Mouse (Mus musculus) left cerebral cortex, postnatal 4 days (tissue): ENCODE measurements around the gene Clps. TPM values are rescaled to one million over a fixed set of nuclear protein-coding genes. Genes with fewer than 3 reads are reported as not detected.

ENCODE experiments used
- DNase-seq: peaks from one replicate; pipeline ENCODE4 v3.0.0-alpha.2; 2022
- intact Hi-C: fragments of 180-260 bp; cut with DNase I; formaldehyde crosslinking; loops from one replicate; pipeline ENCODE4 v1.15.1; 2025
- microRNA-seq: library from miRNA; unstranded; fragments of <30 nt; microRNA quantifications from one replicate; pipeline ENCODE4 v1.2.0, GENCODE M21; 2022
- total RNA-seq, 2 experiments: library from RNA; stranded (reverse); gene quantifications; 2 replicates each; pipeline ENCODE4 v1.2.3; 2021

The Clps gene
- total RNA-seq, 2 experiments from 2014 or later = not detected

DNA sequence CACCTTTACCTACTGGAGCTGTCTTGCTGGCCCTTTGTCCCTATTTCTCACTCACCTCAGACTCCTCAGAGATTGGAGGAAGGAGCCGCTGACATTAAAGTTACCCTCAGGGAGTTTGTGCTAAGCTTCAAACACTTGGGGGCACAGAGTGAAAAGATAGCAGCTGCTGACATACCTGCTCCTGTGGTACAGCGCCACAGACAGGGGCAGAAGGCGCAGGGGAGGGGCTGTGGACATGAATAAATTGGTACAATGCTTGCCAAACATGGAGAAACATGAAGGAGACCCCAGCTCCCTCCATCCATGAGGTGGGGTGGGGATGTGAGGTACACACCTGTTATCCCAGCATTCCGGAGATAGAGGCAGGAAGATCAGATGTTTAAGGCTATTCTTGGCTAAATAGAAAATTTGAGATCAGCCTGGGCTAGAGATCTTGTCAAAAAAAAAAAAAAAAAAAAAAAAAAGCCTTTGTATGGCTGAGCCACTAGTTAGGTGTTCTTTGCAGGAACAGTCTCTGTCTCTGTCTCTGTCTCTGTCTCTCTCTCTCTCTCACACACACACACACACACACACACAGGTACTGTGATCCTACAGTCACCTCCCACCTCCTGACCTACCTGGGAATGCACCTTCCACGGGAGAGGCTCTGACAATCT, 39.4 kb downstream of the Clps start:
- intact Hi-C loops = loop anchor here (10.0 kb wide), 1 partner anchor 286 kb away; the partner anchor contains the start of gene Ppard

GRCm38 (mm10) chr17:28520561-28520960, 40.0 kb downstream of the Clps start:
- no peak for DNase-seq
- intact Hi-C loops = loop anchor here (10.0 kb wide), 1 partner anchor 286 kb away; the partner anchor contains the start of gene Ppard

More for the DNA sequence above, 39.4 kb downstream of the Clps start:
- no peak for DNase-seq

GRCm38 (mm10) chr17:28519827-28520226, 40.7 kb downstream of the Clps start:
- no peak for DNase-seq
- intact Hi-C loops = loop anchor here (10.0 kb wide), 1 partner anchor 285 kb away; the partner anchor contains the start of gene Ppard

DNA sequence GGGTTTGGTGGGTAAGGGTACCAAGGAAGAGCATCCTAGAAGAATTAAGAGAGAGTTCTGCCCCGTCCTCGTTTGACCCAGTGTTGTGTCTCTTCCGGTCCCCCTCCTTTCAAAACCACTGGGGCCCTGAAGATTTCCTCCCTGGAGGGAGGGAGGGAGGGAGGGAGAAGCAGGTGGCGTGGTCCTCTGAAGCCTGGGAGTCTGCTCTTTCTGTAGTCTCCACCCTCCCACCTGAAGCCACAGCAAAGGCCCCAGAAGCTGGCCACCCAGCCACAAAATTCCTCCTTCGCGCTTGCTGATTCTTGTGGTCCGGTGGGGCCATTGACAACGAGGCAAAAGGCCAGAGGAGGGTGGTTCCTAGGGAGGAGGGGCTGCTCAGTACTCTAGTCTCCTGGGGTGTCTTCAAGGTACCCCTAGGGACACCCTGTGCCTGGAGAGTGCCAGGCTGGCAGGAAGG, 41.9 kb downstream of the Clps start:
- intact Hi-C loops = no loop called here
- DNase-seq = no peak

DNA sequence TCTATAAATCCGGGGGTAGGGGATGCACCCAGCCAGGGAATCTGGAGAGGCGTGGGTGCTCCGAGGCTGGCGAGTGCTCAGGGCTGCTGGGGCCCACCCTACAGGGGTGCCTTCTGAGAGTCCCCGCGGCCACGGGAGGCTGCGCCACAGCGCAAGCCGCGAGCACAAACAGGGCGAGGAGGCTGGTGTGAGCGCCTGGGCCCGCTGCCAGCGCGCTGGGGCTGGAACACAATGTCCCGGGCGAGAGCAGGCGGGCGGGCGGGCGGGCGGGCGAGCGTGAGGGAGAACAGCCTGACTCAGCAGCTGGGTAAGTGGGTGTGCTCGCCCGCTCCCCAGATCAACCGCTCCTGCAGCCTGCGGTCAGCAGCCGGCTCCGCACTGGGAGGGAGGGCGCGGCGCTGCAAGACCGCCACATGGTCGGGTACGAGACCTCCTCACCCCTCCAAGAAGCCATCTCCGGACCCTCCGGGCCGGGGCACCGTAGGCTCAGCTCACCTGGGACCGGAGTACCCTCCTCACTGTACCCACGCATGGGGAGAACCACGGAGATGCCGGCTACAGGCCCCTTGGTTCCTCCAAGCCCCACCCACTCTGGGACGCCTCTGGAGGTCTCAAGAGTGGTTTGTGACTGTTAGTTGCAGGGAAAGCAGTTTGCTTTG, 42.5 kb downstream of the Clps start:
- intact Hi-C loops = no loop called here
- peak; percentile 80 for DNase-seq

- DNase-seq = peak; percentile 29
- intact Hi-C loops = no loop called here
These were observed 43.1 kb downstream of the Clps start, which contains the start of gene Fkbp5 for GRCm38 (mm10) chr17:28517441-28517955. Fkbp5 (minus strand) TSS chr17:28517527.

DNA sequence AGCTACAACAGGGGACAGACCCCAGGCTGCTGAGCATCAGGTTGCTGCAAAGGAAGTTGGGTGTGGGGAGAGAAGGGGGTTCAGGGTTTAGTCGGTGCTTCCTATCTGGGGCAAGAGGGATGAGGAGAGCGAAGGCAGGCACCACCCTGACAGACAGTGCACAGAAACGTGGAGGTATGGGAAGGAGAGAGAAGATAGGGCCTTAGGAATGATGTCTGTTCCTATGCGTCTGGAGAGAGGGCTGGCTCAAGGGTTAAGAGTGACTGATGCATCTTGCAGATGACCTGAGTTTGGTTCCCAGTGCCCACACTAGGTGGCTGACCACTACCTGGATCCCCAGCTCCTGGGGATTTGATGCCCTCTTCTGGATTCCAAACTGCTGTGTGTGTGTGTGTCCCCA, 43.7 kb downstream of the Clps start:
- intact Hi-C loops = no loop called here
- DNase-seq = no peak

GRCm38 (mm10) chr17:28515431-28516341, 44.9 kb downstream of the Clps start:
- no peak for DNase-seq
- intact Hi-C loops = no loop called here

DNA sequence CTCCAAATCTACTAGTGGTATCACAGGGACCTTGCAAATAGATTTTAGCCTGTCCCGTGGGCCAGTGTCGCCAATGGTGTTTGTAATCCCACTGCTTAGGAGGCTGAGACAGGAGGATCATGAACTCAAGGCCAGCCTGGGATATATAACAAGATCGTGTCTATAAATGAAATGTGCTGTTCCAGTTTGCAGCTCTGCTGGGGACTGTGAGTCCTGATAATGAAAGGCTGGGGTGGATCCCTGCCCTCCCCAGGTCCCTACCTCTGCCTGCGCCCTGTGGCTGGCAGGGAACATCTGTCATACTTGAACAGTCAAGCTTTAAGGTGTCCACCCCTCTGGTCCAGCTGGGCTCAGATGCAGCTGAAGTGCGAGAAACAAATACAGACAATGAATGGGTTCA, 46.0 kb downstream of the Clps start:
- intact Hi-C loops = no loop called here
- no peak for DNase-seq

DNA sequence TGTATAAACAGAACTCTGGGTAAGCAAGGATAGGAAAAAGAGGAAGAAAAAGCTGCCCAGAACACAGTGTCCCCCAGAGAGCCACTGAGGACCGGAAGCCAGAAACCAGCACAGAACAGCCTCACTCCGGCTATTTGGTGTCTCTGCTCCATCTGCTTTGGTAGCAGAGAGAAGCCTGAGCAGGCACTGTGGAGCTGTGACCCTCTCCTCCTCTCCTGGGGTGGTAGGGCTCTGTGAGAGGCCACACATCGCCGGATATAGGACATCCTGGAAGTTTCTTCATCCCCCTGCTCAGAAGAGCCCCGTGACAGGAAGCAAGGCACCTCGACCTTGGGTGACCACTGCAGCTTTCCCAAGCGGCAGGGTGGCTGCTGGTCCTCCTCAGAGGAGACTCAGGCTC, 46.7 kb downstream of the Clps start:
- DNase-seq = no peak
- intact Hi-C loops = no loop called here

GRCm38 (mm10) chr17:28513337-28513736, 47.2 kb downstream of the Clps start:
- no peak for DNase-seq
- intact Hi-C loops = no loop called here

- intact Hi-C loops = no loop called here
These were observed 47.9 kb downstream of the Clps start for GRCm38 (mm10) chr17:28512696-28513095.

GRCm38 (mm10) chr17:28511616-28512541, 48.7 kb downstream of the Clps start:
- no peak for DNase-seq
- intact Hi-C loops = no loop called here

More at GRCm38 (mm10) chr17:28512696-28513095, 47.9 kb downstream of the Clps start:
- no peak for DNase-seq

DNA sequence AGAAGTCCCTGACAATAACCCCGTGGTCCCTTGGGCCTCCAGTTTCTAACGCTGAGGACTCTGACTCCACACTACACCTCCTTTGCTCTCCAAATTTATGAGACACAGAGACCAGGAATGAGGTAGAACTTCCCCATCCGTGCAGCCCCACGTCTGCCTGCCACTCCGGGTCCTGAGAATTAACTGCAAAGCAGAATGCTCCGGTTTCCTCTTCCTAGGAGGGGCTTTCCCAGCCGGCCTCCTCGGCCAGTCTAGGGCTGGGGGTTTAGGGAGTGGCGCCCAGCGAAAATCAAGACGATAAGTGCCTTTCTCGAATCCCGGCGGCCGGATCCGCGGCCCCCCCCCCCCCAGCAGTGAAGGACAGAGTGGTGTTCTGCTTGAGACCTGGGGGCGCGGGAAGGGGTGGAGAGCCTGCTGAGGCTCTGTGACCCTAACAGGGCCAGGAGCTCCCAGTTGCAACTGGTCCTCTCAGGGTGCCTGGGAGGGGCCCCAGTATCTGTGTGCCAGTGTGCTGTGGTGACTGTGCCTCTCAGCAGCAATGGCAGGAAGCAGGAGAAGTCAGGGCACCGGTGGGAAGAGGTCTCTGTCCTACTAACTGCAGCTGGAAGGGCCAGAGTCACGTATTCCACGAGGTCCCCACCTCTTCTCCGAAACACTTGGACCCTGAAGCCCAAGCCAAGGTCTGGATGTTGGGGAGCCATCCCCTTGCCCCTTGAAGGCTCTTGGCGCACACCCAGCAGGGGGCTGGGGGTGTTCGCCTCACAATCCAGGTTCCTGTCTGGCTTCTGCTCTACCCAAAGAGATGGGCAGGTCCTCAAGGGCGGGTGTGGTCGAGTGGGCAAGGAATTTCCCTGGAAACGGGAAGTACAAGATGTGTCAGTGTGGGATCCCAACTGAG, 49.9 kb downstream of the Clps start:
- no peak for DNase-seq
- intact Hi-C loops = no loop called here

Small RNA genes lying within 50 kb of the gene (microRNA-seq; reads per million reads assigned to microRNA genes)
- gene Gm25195 (not detected), gene Mir6969 (not detected)

Other genes starting within 250 kb of the Clps start
- 10 to 100 TPM; 28.9 to 29.0 TPM for gene Fance, start 247.2 kb downstream of the Clps start, total RNA-seq
- gene Rpl10a, start 232.3 kb downstream of the Clps start, total RNA-seq = 100 to 1,000 TPM; 646 to 664 TPM
- gene Tead3, start 209.9 kb downstream of the Clps start, total RNA-seq = 1 to 10 TPM; 5.8 to 6.3 TPM
- under 1 TPM; 0.58 to 0.92 TPM for gene Tulp1, start 195.5 kb downstream of the Clps start, total RNA-seq
- 10 to 100 TPM; 39.0 to 40.9 TPM for gene Fkbp5, start 43.2 kb downstream of the Clps start, total RNA-seq
- not detected for gene Armc12, start 30.0 kb downstream of the Clps start, total RNA-seq
- not detected for gene Clpsl2, start 11.4 kb downstream of the Clps start, total RNA-seq
- 1 to 10 TPM; 7.4 to 8.1 TPM for gene Lhfpl5, start 14.9 kb upstream of the Clps start, total RNA-seq
- 100 to 1,000 TPM; 127 to 133 TPM for gene Srpk1, start 61.9 kb upstream of the Clps start, total RNA-seq
- 10 to 100 TPM in 1 of 2 experiments, 1 to 10 TPM in 1; 6.2 to 10.4 TPM for gene Slc26a8, start 129.5 kb upstream of the Clps start, total RNA-seq
- 10 to 100 TPM; 46.5 to 53.2 TPM for gene Mapk14, start 130.6 kb upstream of the Clps start, total RNA-seq
- gene AC170998.1, start 165.3 kb upstream of the Clps start, total RNA-seq = 1 to 10 TPM; 2.0 to 3.4 TPM
- under 1 TPM; 0.72 to 0.83 TPM for gene Mapk13, start 208.5 kb upstream of the Clps start, total RNA-seq
- 10 to 100 TPM; 40.4 to 41.5 TPM for gene Brpf3, start 240.3 kb upstream of the Clps start, total RNA-seq